Mouse (Mus musculus) liver, postnatal 0 days (tissue): ENCODE measurements around the gene Iqck. TPM values are rescaled to one million over a fixed set of nuclear protein-coding genes. Genes with fewer than 3 reads are reported as not detected.
A peak's percentile ranks its signal among the peaks of the same experiment; 100 is the strongest.

Source experiments
- ATAC-seq: fragments of 200-750 bp; cut with Nextera tagmentation; 2 replicates; pipeline ENCODE4 v1.8.0; 2017; ENCODE audit warnings: mild to moderate bottlenecking, moderate library complexity
- DNase-seq: peaks from one replicate; pipeline ENCODE4 v3.0.0-alpha.2; 2016
- H3K27ac ChIP-seq: fragments of 300-500 bp; sonication (generic); 2 replicates; pipeline ENCODE4 v1.5.1; 2014; ENCODE audit warnings: antibody characterized with exemption, moderate library complexity, mild to moderate bottlenecking, low read depth
- H3K27me3 ChIP-seq: fragments of 300-500 bp; sonication (generic); 2 replicates; pipeline ENCODE4 v1.6.1; 2014; ENCODE audit warnings: low read length, control low read depth, mixed read lengths; ENCODE audit not compliant: insufficient read depth
- H3K36me3 ChIP-seq: fragments of 300-500 bp; sonication (generic); replicated peaks from 2 replicates; pipeline ENCODE4 v1.6.1; 2014; ENCODE audit warnings: mild to moderate bottlenecking, control low read depth, low read length, moderate library complexity, mixed read lengths; ENCODE audit not compliant: insufficient read depth
- H3K4me1 ChIP-seq: fragments of 300-500 bp; sonication (generic); 2 replicates; pipeline ENCODE4 v1.6.1; 2014; ENCODE audit warnings: antibody characterized with exemption, mild to moderate bottlenecking, control low read depth; ENCODE audit not compliant: insufficient read depth
- H3K4me2 ChIP-seq: fragments of 300-500 bp; sonication (generic); 2 replicates; pipeline ENCODE4 v1.6.1; 2014; ENCODE audit warnings: low read depth, mild to moderate bottlenecking, low read length, moderate library complexity, mixed read lengths
- H3K4me3 ChIP-seq: fragments of 300-500 bp; sonication (generic); 2 replicates; pipeline ENCODE4 v1.5.1; 2014; ENCODE audit warnings: low read depth, low read length
- H3K9ac ChIP-seq: fragments of 300-500 bp; sonication (generic); replicated peaks from 2 replicates; pipeline ENCODE4 v1.6.1; 2014; ENCODE audit warnings: mild to moderate bottlenecking, moderate library complexity
- H3K9me3 ChIP-seq: fragments of 300-500 bp; sonication (generic); 2 replicates; pipeline ENCODE4 v1.6.1; 2016; ENCODE audit warnings: mild to moderate bottlenecking, control low read depth, low read length, mixed read lengths
- CTCF ChIP-seq: sonication (generic); IDR thresholded peaks from 2 replicates; pipeline ENCODE4 v1.5.1; 2016; ENCODE audit warnings: antibody characterized with exemption, low read depth
- EP300 ChIP-seq: IDR thresholded peaks from 2 replicates; pipeline ENCODE4 v1.6.1; 2016; ENCODE audit warnings: antibody characterized with exemption, low read depth, mild to moderate bottlenecking
- WGBS: fragments of 180-500 bp; shearing (Covaris S2); extraction: QIAGEN DNeasy Blood & Tissue Kit; methylation state at CpG from one replicate; pipeline ENCODE4 v1.1.7; 2014; ENCODE audit not compliant: insufficient replicate concordance; 5-methylcytosine and 5-hydroxymethylcytosine counted together
- polyA plus RNA-seq: library from polyadenylated mRNA; unstranded; fragments of >200 nt; fragmentation: Nextera tagmentation; extraction: Ambion mirVana; gene quantifications from 2 replicates; pipeline ENCODE4 v1.2.1, GENCODE M21; 2015

The Iqck gene
- polyA plus RNA-seq, 1 experiment from 2014 or later, result 0.39 TPM

GRCm38 (mm10) chr7:118827975-118828416 lies 27.6 kb upstream of the Iqck start:
- 60% methylated on average over 5 of the region's 5 CpGs for WGBS
- Histone ChIP-seq H3K9me3 (no peaks in the 10 kb centered on the region), H3K4me1 (no peaks in the 10 kb centered on the region), H3K4me3 (no peak overlapping the region), H3K36me3 (peaks cover 17% of the 10 kb centered on the region), H3K27ac (no peak overlapping the region), H3K4me2 (no peak overlapping the region), H3K27me3 (no peaks in the 10 kb centered on the region), H3K9ac (no peak overlapping the region)
- TF ChIP-seq EP300, result no peak
- TF ChIP-seq CTCF, result no peak
- ATAC-seq (peak; percentile 36; the same call in 1 of the 2 replicates), DNase-seq (no peak)

GRCm38 (mm10) chr7:118837901-118838300 lies 17.7 kb upstream of the Iqck start:
- TF ChIP-seq CTCF, result no peak
- TF ChIP-seq EP300, result no peak
- DNase-seq (no peak), ATAC-seq (no peak)
- WGBS, result 83% methylated on average over 5 of the region's 5 CpGs
- Histone ChIP-seq H3K36me3 (peaks cover 50% of the 10 kb centered on the region), H3K9me3 (no peaks in the 10 kb centered on the region), H3K27me3 (no peaks in the 10 kb centered on the region), H3K27ac (no peak overlapping the region), H3K4me3 (no peak overlapping the region), H3K9ac (no peak overlapping the region), H3K4me1 (no peaks in the 10 kb centered on the region), H3K4me2 (no peak overlapping the region)

GRCm38 (mm10) chr7:118841030-118841745 lies 14.4 kb upstream of the Iqck start:
- Histone ChIP-seq H3K9me3 (no peaks in the 10 kb centered on the region), H3K4me2 (no peak overlapping the region), H3K4me3 (no peak overlapping the region), H3K36me3 (peaks cover 67% of the 10 kb centered on the region), H3K9ac (no peak overlapping the region), H3K4me1 (no peaks in the 10 kb centered on the region), H3K27ac (no peak overlapping the region), H3K27me3 (no peaks in the 10 kb centered on the region)
- ATAC-seq, result no peak
- WGBS, result 87% methylated on average over 8 of the region's 8 CpGs
- TF ChIP-seq CTCF (no peak), EP300 (no peak)
- DNase-seq, result no peak

GRCm38 (mm10) chr7:118841796-118842195 lies 13.8 kb upstream of the Iqck start:
- H3K36me3 ChIP-seq, result peaks cover 72% of the 10 kb centered on the region
- TF ChIP-seq EP300 (no peak), CTCF (no peak)
- no peak overlapping the region for H3K4me3 ChIP-seq
- no peak overlapping the region for H3K4me2 ChIP-seq
- DNase-seq (no peak), ATAC-seq (no peak)
- H3K9me3 ChIP-seq, result no peaks in the 10 kb centered on the region
- H3K27me3 ChIP-seq, result no peaks in the 10 kb centered on the region
- no peak overlapping the region for H3K27ac ChIP-seq
- H3K9ac ChIP-seq, result no peak overlapping the region
- WGBS, result 50% methylated on average over 1 of the region's 1 CpGs
- no peaks in the 10 kb centered on the region for H3K4me1 ChIP-seq

- no peak for TF ChIP-seq CTCF
- no peak for TF ChIP-seq EP300
- no peak overlapping the region for H3K27ac ChIP-seq
- no peak overlapping the region for H3K9ac ChIP-seq
- H3K4me1 ChIP-seq, result no peaks in the 10 kb centered on the region
- H3K27me3 ChIP-seq, result no peaks in the 10 kb centered on the region
- H3K4me3 ChIP-seq, result no peak overlapping the region
- H3K36me3 ChIP-seq, result peaks cover 81% of the 10 kb centered on the region
- DNase-seq, result no peak
- no peak overlapping the region for H3K4me2 ChIP-seq
- 63% methylated on average over 4 of the region's 4 CpGs for WGBS
- no peaks in the 10 kb centered on the region for H3K9me3 ChIP-seq
- no peak for ATAC-seq
Measured at GRCm38 (mm10) chr7:118842938-118843337, 12.6 kb upstream of the Iqck start.

- no peak overlapping the region for H3K4me3 ChIP-seq
- H3K27me3 ChIP-seq, result no peaks in the 10 kb centered on the region
- DNase-seq, result no peak
- no peak overlapping the region for H3K4me2 ChIP-seq
- WGBS, result 61% methylated on average over 5 of the region's 5 CpGs
- H3K9me3 ChIP-seq, result no peaks in the 10 kb centered on the region
- no peak for ATAC-seq
- peaks cover 81% of the 10 kb centered on the region for H3K36me3 ChIP-seq
- H3K27ac ChIP-seq, result no peak overlapping the region
- TF ChIP-seq CTCF (no peak), EP300 (no peak)
- H3K4me1 ChIP-seq, result no peaks in the 10 kb centered on the region
- H3K9ac ChIP-seq, result no peak overlapping the region
Measured at GRCm38 (mm10) chr7:118845141-118845540, 10.4 kb upstream of the Iqck start.
